Mouse (Mus musculus): Measurements from ENCODE around the gene Notch1.

GRCm38 (mm10) chr2:26553904-26554303 lies 37.4 kb upstream of the Notch1 start:
- TF ChIP-seq CTCF (IDR thresholded peaks at IDR 0.05; ENCODE audit: insufficient read depth, low read length) (no peak), POLR2A (IDR thresholded peaks at IDR 0.05; ENCODE audit: borderline replicate concordance, extremely low read depth, low read depth, low read length) (no peak)
